Mouse (Mus musculus) limb, embryonic 14.5 days (tissue): ENCODE results near the gene Egln3. TPM values are rescaled to one million over a fixed set of nuclear protein-coding genes. Genes with fewer than 3 reads are reported as not detected.
A peak's percentile ranks its signal among the peaks of the same experiment; 100 is the strongest.

Experiments
- ATAC-seq: fragments of 200-750 bp; cut with Nextera tagmentation; 2 replicates; pipeline ENCODE4 v1.8.0; 2017; ENCODE audit warnings: low read depth, moderate number of reproducible peaks, moderate TSS enrichment; ENCODE audit not compliant: low FRiP score
- DNase-seq: peaks from one replicate; pipeline ENCODE4 v3.0.0-alpha.2; 2015; ENCODE audit warnings: low spot score
- H3K27ac ChIP-seq: fragments of 300-500 bp; sonication (generic); replicated peaks from 2 replicates; pipeline ENCODE4 v1.5.1; 2014; ENCODE audit warnings: low read depth, mild to moderate bottlenecking, low read length, moderate library complexity, mixed read lengths
- H3K27me3 ChIP-seq: fragments of 300-500 bp; sonication (generic); 2 replicates; pipeline ENCODE4 v1.6.1; 2014; ENCODE audit warnings: low read length, mixed read lengths; ENCODE audit not compliant: control insufficient read depth, insufficient read depth
- H3K36me3 ChIP-seq: fragments of 300-500 bp; sonication (generic); 2 replicates; pipeline ENCODE4 v1.6.1; 2014; ENCODE audit warnings: mild to moderate bottlenecking, low read length, moderate library complexity, mixed read lengths; ENCODE audit not compliant: control insufficient read depth, insufficient read depth
- H3K4me1 ChIP-seq: fragments of 300-500 bp; sonication (generic); 2 replicates; pipeline ENCODE4 v1.6.1; 2014; ENCODE audit warnings: antibody characterized with exemption, low read length, mixed read lengths; ENCODE audit not compliant: control insufficient read depth, insufficient read depth
- H3K4me2 ChIP-seq: fragments of 300-500 bp; sonication (generic); replicated peaks from 2 replicates; pipeline ENCODE4 v1.6.1; 2014; ENCODE audit warnings: low read depth, mild to moderate bottlenecking, low read length, moderate library complexity; ENCODE audit not compliant: severe bottlenecking
- H3K4me3 ChIP-seq: fragments of 300-500 bp; sonication (generic); replicated peaks from 2 replicates; pipeline ENCODE4 v1.5.1; 2014; ENCODE audit warnings: low read length
- H3K9ac ChIP-seq: fragments of 300-500 bp; sonication (generic); 2 replicates; pipeline ENCODE4 v1.6.1; 2014; ENCODE audit warnings: mild to moderate bottlenecking, low read depth, low read length, moderate library complexity; ENCODE audit not compliant: severe bottlenecking
- H3K9me3 ChIP-seq: fragments of 300-500 bp; sonication (generic); 2 replicates; pipeline ENCODE4 v1.6.1; 2016; ENCODE audit warnings: low read length; ENCODE audit not compliant: control insufficient read depth
- POLR2A ChIP-seq: fragments of 200-500 bp; IDR thresholded peaks from 2 replicates; pipeline ENCODE4 v1.8.0; 2012; ENCODE audit warnings: inconsistent platforms, mild to moderate bottlenecking, moderate library complexity, borderline replicate concordance; ENCODE audit not compliant: insufficient read depth, insufficient read length; ENCODE audit errors: extremely low read depth
- WGBS: fragments of 180-500 bp; shearing (Covaris S2); extraction: QIAGEN DNeasy Blood & Tissue Kit; methylation state at CpG from one replicate; pipeline ENCODE4 v1.1.7; 2014; 5-methylcytosine and 5-hydroxymethylcytosine counted together
- polyA plus RNA-seq, 2 experiments: library from polyadenylated mRNA; depleted of rRNA in 1 of 2; stranded (reverse) in 1 of 2; unstranded in 1 of 2; fragments of >200 nt; fragmentation: Nextera tagmentation in 1 of 2; extraction: Ambion mirVana in 1 of 2; gene quantifications; 2 replicates each; pipeline versions ENCODE4 v1.2.1 to v1.2.3; 2012 to 2014

The Egln3 gene
- polyA plus RNA-seq (2012; rRNA removed) (7.7 and 7.8 TPM in 2 replicates), polyA plus RNA-seq (2014; fragmentation: Nextera tagmentation; extraction: Ambion mirVana) (5.6 and 7.1 TPM in 2 replicates)

DNA sequence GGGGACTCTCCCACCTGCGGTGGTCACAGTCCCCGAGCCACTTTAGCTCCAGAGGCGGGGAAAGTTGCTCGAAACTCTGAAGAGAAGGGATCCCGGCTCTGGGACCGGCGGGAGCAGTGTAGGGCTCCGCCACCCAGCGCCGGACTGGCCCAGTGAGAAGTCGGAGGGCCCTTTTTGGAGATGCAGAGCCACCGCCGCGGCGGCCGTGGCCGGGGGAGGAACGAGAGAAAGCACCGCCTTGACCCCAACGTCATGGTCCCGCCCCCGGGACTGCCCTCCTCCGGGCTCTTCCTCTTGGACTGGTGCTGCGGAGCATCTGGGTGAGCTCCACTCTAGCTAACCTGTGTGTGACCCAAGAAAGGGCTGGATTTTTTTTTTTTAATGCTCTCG, at the start of gene Egln3:
Gene Egln3 (minus strand): TSS at position 205 of the 390 bp plus-strand sequence.
- ATAC-seq (peak; percentile 87), DNase-seq (peak; percentile 85)
- Histone ChIP-seq H3K4me2 (peak within 1 kb of the TSS; percentile 98), H3K9ac (peak within 1 kb of the TSS; percentile 63), H3K36me3 (no peaks in the 10 kb centered on the region), H3K9me3 (no peaks in the 10 kb centered on the region), H3K27ac (no peak within 1 kb of the TSS), H3K4me3 (peak within 1 kb of the TSS; percentile 64), H3K4me1 (peaks cover 13% of the 10 kb centered on the region), H3K27me3 (peaks cover 15% of the 10 kb centered on the region)
- under 1% methylated on average over 23 of the region's 25 CpGs for WGBS
- peak; percentile 69; the same call in 1 of the 2 replicates for TF ChIP-seq POLR2A

DNA sequence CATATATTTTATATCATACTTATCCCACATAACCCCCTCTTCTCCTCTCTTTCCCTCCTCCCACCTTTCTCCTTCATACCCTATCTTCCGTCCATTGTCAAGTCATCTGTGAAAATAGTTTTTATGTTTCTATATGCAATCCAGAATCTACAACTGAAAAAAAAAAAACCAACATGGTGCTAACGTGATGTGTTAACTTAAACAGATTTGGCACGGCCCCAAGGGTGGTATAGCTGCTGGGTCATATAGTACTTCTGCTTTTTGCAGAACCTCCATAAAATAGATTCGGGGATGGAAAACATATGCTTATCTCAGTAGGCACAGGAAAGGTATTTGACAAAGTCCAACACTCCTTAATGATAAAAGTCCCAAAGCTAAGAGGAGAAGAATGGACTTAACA, 49.8 kb upstream of the Egln3 start:
- Histone ChIP-seq H3K9me3 (no peaks in the 10 kb centered on the region), H3K4me1 (no peaks in the 10 kb centered on the region), H3K4me2 (no peak overlapping the region), H3K9ac (no peak overlapping the region), H3K27me3 (no peaks in the 10 kb centered on the region), H3K4me3 (no peak overlapping the region), H3K36me3 (no peaks in the 10 kb centered on the region), H3K27ac (no peak overlapping the region)
- no peak for TF ChIP-seq POLR2A
- WGBS = 81% methylated on average over 4 of the region's 4 CpGs
- DNase-seq = no peak
- no peak for ATAC-seq

DNA sequence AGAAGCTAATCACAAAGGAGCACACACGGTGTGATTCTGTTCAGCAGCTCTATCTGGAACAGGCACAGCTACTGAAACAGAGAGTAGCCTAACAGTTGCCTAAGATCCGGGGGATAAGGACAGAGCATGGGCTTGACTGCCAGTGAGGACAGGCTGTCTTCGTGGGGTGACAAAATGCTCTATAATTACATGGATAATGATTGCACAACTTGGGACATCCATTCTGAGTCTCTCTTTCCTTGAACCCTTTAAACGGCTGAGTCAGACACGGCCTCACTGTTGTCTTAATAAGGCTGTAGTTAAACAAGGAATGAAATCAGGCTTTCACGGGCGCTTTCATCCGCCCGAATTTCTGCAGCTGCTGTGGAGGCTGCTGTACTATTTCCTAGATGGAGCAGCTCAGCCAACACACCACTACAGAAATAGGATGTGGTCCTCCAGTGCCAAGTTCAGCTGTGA, 48.3 kb upstream of the Egln3 start:
- peak; percentile 62 for ATAC-seq
- 66% methylated on average over 9 of the region's 9 CpGs for WGBS

DNA sequence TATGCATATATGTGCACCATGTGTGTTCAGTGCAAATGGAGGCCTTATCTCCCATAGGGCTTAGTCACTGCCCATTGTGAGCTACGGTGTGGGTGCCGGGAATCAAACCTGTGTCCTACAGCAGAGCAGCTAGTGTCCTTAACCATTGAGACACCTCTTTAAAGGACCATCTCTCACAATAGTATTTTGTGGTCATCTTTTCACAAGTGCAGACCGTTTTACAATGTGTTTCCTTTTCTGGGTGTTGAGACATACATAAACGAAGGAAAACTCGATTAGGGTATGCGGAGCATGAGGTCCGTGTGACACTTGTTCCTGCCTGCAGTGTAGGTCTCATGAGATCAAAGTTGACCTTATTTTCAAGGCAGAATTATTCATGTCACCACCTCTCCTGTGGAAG, 44.2 kb upstream of the Egln3 start:
- no peaks in the 10 kb centered on the region for H3K9me3 ChIP-seq
- H3K36me3 ChIP-seq = no peaks in the 10 kb centered on the region
- DNase-seq = no peak
- no peak for ATAC-seq
- no peak overlapping the region for H3K9ac ChIP-seq
- no peak overlapping the region for H3K27ac ChIP-seq
- no peaks in the 10 kb centered on the region for H3K27me3 ChIP-seq
- no peak overlapping the region for H3K4me3 ChIP-seq
- no peak for TF ChIP-seq POLR2A
- no peaks in the 10 kb centered on the region for H3K4me1 ChIP-seq
- no peak overlapping the region for H3K4me2 ChIP-seq
- 84% methylated on average over 7 of the region's 7 CpGs for WGBS

More for the DNA sequence above, 48.3 kb upstream of the Egln3 start:
- H3K36me3 ChIP-seq = no peaks in the 10 kb centered on the region
- no peak overlapping the region for H3K27ac ChIP-seq
- no peak overlapping the region for H3K9ac ChIP-seq
- DNase-seq = peak; percentile 34
- H3K4me3 ChIP-seq = no peak overlapping the region
- H3K4me1 ChIP-seq = no peaks in the 10 kb centered on the region
- no peak for TF ChIP-seq POLR2A
- H3K9me3 ChIP-seq = no peaks in the 10 kb centered on the region
- H3K4me2 ChIP-seq = no peak overlapping the region
- no peaks in the 10 kb centered on the region for H3K27me3 ChIP-seq

DNA sequence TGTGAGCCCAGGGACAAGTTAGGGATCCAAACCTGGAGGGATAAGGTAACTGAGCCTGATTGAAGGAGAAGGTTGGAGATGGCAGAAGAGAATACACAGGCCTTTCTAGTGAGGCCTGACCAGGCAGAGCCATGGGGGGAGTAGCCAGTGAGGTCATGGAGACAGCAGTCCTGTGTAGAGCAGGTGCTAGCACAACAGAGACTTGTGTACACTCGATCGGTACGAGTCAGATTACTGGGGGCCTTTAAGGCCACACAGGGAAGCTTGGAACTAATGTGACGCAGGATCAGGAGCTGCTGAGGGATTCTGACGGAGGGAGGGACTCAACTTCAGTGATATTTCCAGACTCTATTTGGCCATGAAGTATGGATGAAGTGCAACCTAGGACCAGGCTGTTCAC, 39.5 kb upstream of the Egln3 start:
- Histone ChIP-seq H3K9me3 (no peaks in the 10 kb centered on the region), H3K36me3 (no peaks in the 10 kb centered on the region), H3K4me2 (no peak overlapping the region), H3K4me3 (no peak overlapping the region), H3K27me3 (no peaks in the 10 kb centered on the region), H3K4me1 (no peaks in the 10 kb centered on the region), H3K9ac (no peak overlapping the region), H3K27ac (no peak overlapping the region)
- WGBS = 77% methylated on average over 5 of the region's 5 CpGs
- ATAC-seq = no peak
- DNase-seq = peak; percentile 17
- TF ChIP-seq POLR2A = no peak
